Mouse (Mus musculus) thymus, adult 2 months (tissue): ENCODE measurements around the gene Hectd1.

ENCODE experiments used
- CTCF ChIP-seq: fragments of 200-500 bp; IDR thresholded peaks from 2 replicates; pipeline ENCODE4 v1.5.1; 2012; ENCODE audit warnings: mild to moderate bottlenecking, control low read depth, low read length, moderate library complexity, borderline replicate concordance; ENCODE audit not compliant: control insufficient read depth, poor library complexity, insufficient read depth; ENCODE audit errors: extremely low read depth
- POLR2A ChIP-seq: fragments of 200-500 bp; IDR thresholded peaks from 2 replicates; pipeline ENCODE4 v1.6.1; 2012; ENCODE audit warnings: mild to moderate bottlenecking, low read length, control low read depth, moderate library complexity; ENCODE audit not compliant: control insufficient read depth, poor library complexity, insufficient read depth; ENCODE audit errors: extremely low read depth

GRCm38 (mm10) chr12:51810564-51810963 is 18.8 kb downstream of the Hectd1 start:
- no peak for TF ChIP-seq CTCF
- no peak for TF ChIP-seq POLR2A
